Comparison of ENCODE assay signal across 12 mouse cellular contexts in the genomic region with DNA sequence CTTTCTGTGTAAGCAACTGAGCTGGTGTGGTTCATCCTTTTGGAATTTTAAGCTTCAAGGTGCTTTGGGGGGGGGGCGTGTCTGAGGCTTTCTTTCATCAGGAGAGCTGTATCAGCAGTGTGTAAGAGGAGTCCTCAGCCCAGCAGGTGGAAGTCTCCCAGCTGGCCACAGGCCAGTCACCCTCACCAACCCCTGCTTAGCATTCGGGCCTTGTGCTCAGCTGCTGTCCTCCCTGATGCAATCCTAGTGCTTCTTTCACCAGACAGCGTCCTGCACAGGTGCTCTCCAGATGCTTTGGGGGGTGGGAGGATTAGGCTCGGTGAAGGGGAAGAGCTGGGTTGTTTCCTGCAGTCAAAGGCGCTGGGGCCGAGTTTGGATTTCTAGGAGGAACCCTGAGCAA. TPM values are rescaled to one million over a fixed set of nuclear protein-coding genes. Genes with fewer than 3 reads are reported as not detected.
DNase-seq lines count a peak whose midpoint lies in the region; ATAC-seq and TF ChIP-seq lines count a peak whose summit lies in the region.
"Had no signal": no experiment of that assay in that cellular context is flagged by ENCODE, and none has a peak within 500 bp of the region (broad histone marks: within the 10 kb centered on the region; RNA-seq: fewer than 3 reads in every experiment).

No protein-coding gene starts in this region.

- H3K36me3 ChIP-seq in heart, embryonic 12.5 days: no peaks in the 10 kb centered on the region
- no peaks in the 10 kb centered on the region for H3K36me3 ChIP-seq in lung, postnatal 0 days (ENCODE audit: insufficient read depth, low read length)
- no peaks in the 10 kb centered on the region for H3K36me3 ChIP-seq in kidney, embryonic 16.5 days (ENCODE audit: insufficient read depth, low read length)
- no peaks in the 10 kb centered on the region for H3K36me3 ChIP-seq in stomach, postnatal 0 days (ENCODE audit: control insufficient read depth, insufficient read depth, low read length)
- H3K36me3 ChIP-seq: liver, embryonic 15.5 days had no signal

- H3K27ac ChIP-seq in heart, embryonic 12.5 days (ENCODE audit: poor library complexity, severe bottlenecking): no peak overlapping the region
- H3K27ac ChIP-seq in lung, postnatal 0 days (ENCODE audit: low read length): no peak overlapping the region
- no peak overlapping the region for H3K27ac ChIP-seq in kidney, embryonic 16.5 days (ENCODE audit: low read length)
- H3K27ac ChIP-seq in stomach, postnatal 0 days (replicated peaks): 0 out of 2 replicates have a peak overlapping the region, but pooled peaks have one; percentile 58
- H3K27ac ChIP-seq: liver, embryonic 15.5 days had no signal

- TF ChIP-seq CTCF in lung, postnatal 0 days (IDR thresholded peaks at IDR 0.05): no peak
- no peak for TF ChIP-seq CTCF in stomach, postnatal 0 days (IDR thresholded peaks at IDR 0.05; ENCODE audit: low read depth)

- H3K4me1 ChIP-seq in heart, embryonic 12.5 days (replicated peaks): peaks cover 7% of the 10 kb centered on the region
- 0 out of 2 replicates have a peak, but pooled peaks cover 6% of the 10 kb centered on the region for H3K4me1 ChIP-seq in lung, postnatal 0 days (ENCODE audit: insufficient read depth, low read depth, low read length)
- peaks cover 16% of the 10 kb centered on the region for H3K4me1 ChIP-seq in kidney, embryonic 16.5 days (ENCODE audit: insufficient read depth, low read length)
- H3K4me1 ChIP-seq in stomach, postnatal 0 days (replicated peaks; ENCODE audit: control insufficient read depth, insufficient read depth): no peaks in the 10 kb centered on the region
- H3K4me1 ChIP-seq: liver, embryonic 15.5 days had no signal

- H3K27me3 ChIP-seq in heart, embryonic 12.5 days (replicated peaks): peaks cover 62% of the 10 kb centered on the region
- H3K27me3 ChIP-seq in lung, postnatal 0 days (replicated peaks; ENCODE audit: insufficient read depth, low read length): peaks cover 7% of the 10 kb centered on the region; the same call in 1 of the 2 replicates
- H3K27me3 ChIP-seq in kidney, embryonic 16.5 days (ENCODE audit: insufficient read depth, low read length): peaks cover 23% of the 10 kb centered on the region
- no peaks in the 10 kb centered on the region for H3K27me3 ChIP-seq in stomach, postnatal 0 days (ENCODE audit: control insufficient read depth, insufficient read depth, low read length)

- no peak for TF ChIP-seq EP300 in lung, postnatal 0 days (IDR thresholded peaks at IDR 0.05)
- TF ChIP-seq EP300 in stomach, postnatal 0 days (optimal IDR thresholded peaks at IDR 0.05): no peak

- peak; percentile 85 for DNase-seq in heart, adult 11 months
- peak; percentile 32 for DNase-seq in lung, postnatal 0 days (ENCODE audit: low spot score)
- DNase-seq in lung, postnatal 14 days: no peak
- DNase-seq in stomach, postnatal 0 days (ENCODE audit: low spot score): no peak
- no peak for DNase-seq in urinary bladder, postnatal 10 days (ENCODE audit: low spot score)
- no peak for DNase-seq in spleen, adult 18-20 months
- DNase-seq: right cerebral cortex, postnatal 4 days had no signal

- no peak for ATAC-seq in heart, embryonic 12.5 days (ENCODE audit: insufficient number of reproducible peaks, low FRiP score)
- ATAC-seq in lung, postnatal 0 days: peak; percentile 47
- ATAC-seq in kidney, embryonic 16.5 days (ENCODE audit: low FRiP score, low TSS enrichment): peak; percentile 40
- peak; percentile 35; the same call in 1 of the 2 replicates for ATAC-seq in stomach, postnatal 0 days (ENCODE audit: low FRiP score, low TSS enrichment)

- no peak overlapping the region; the same call in 1 of the 2 replicates for H3K9ac ChIP-seq in heart, embryonic 12.5 days
- H3K9ac ChIP-seq in lung, postnatal 0 days (replicated peaks; ENCODE audit: low read depth): no peak overlapping the region
- H3K9ac ChIP-seq in kidney, embryonic 16.5 days (replicated peaks; ENCODE audit: low read length): no peak overlapping the region
- H3K9ac ChIP-seq in stomach, postnatal 0 days (ENCODE audit: low read length): no peak overlapping the region
- H3K9ac ChIP-seq: liver, embryonic 15.5 days had no signal

- no peak overlapping the region for H3K4me3 ChIP-seq in heart, embryonic 12.5 days
- no peak overlapping the region for H3K4me3 ChIP-seq in lung, postnatal 0 days (ENCODE audit: low read depth, low read length)
- no peak overlapping the region for H3K4me3 ChIP-seq in kidney, embryonic 16.5 days (ENCODE audit: low read length)
- no peak overlapping the region for H3K4me3 ChIP-seq in stomach, postnatal 0 days (ENCODE audit: low read depth, low read length)
- H3K4me3 ChIP-seq: liver, embryonic 15.5 days had no signal

- WGBS in heart, embryonic 12.5 days: 25% methylated on average over 6 of the region's 6 CpGs
- 25% methylated on average over 6 of the region's 6 CpGs for WGBS in lung, postnatal 0 days
- WGBS in kidney, embryonic 16.5 days: 22% methylated on average over 6 of the region's 6 CpGs
- 44% methylated on average over 6 of the region's 6 CpGs for WGBS in stomach, postnatal 0 days

- H3K4me2 ChIP-seq in heart, embryonic 12.5 days: no peak overlapping the region
- no peak overlapping the region for H3K4me2 ChIP-seq in lung, postnatal 0 days (replicated peaks; ENCODE audit: low read depth, low read length)
- no peak overlapping the region for H3K4me2 ChIP-seq in kidney, embryonic 16.5 days (replicated peaks; ENCODE audit: low read depth, low read length)
- H3K4me2 ChIP-seq in stomach, postnatal 0 days (replicated peaks; ENCODE audit: low read depth): no peak overlapping the region
- H3K4me2 ChIP-seq: liver, embryonic 15.5 days had no signal

- no peaks in the 10 kb centered on the region for H3K9me3 ChIP-seq in heart, embryonic 12.5 days (replicated peaks)
- H3K9me3 ChIP-seq in lung, postnatal 0 days (ENCODE audit: low read length): no peaks in the 10 kb centered on the region
- H3K9me3 ChIP-seq in kidney, embryonic 16.5 days (ENCODE audit: low read length): no peaks in the 10 kb centered on the region
- no peaks in the 10 kb centered on the region for H3K9me3 ChIP-seq in stomach, postnatal 0 days (ENCODE audit: control insufficient read depth, low read length)
- H3K9me3 ChIP-seq: liver, embryonic 15.5 days had no signal

RNA-seq across cellular contexts. Expression of gene Fut1, which starts 0.8 kb away (rescaled TPM):
- polyA plus RNA-seq in heart, embryonic 12.5 days (2016; fragmentation: Nextera tagmentation; extraction: Ambion mirVana): not detected in 2 replicates
- polyA plus RNA-seq in lung, postnatal 0 days (2015; fragmentation: Nextera tagmentation; extraction: Ambion mirVana): 0.13 and 0.18 TPM in 2 replicates
- 0.27 and 0.32 TPM in 2 replicates for polyA plus RNA-seq in kidney, embryonic 16.5 days (2015; fragmentation: Nextera tagmentation; extraction: Ambion mirVana)
- polyA plus RNA-seq in stomach, postnatal 0 days (2015; fragmentation: Nextera tagmentation; extraction: Ambion mirVana): 1.8 and 2.3 TPM in 2 replicates
- polyA plus RNA-seq: liver, embryonic 15.5 days; midbrain, postnatal 0 days had no signal

RNA-seq across cellular contexts. Expression of gene Fgf21, which starts 1.0 kb away (rescaled TPM):
- polyA plus RNA-seq in heart, embryonic 12.5 days (2016; fragmentation: Nextera tagmentation; extraction: Ambion mirVana): not detected in 2 replicates
- not detected in 2 replicates for polyA plus RNA-seq in lung, postnatal 0 days (2015; fragmentation: Nextera tagmentation; extraction: Ambion mirVana)
- polyA plus RNA-seq in kidney, embryonic 16.5 days (2015; fragmentation: Nextera tagmentation; extraction: Ambion mirVana): not detected in 2 replicates
- polyA plus RNA-seq in stomach, postnatal 0 days (2015; fragmentation: Nextera tagmentation; extraction: Ambion mirVana): 0.69 and 0.90 TPM in 2 replicates
- polyA plus RNA-seq: intestine, postnatal 0 days; liver, embryonic 15.5 days; midbrain, postnatal 0 days had no signal

RNA-seq across cellular contexts. Expression of gene Izumo1, which starts 5.3 kb away (rescaled TPM):
- 0.35 and 0.65 TPM in 2 replicates for polyA plus RNA-seq in heart, embryonic 12.5 days (2016; fragmentation: Nextera tagmentation; extraction: Ambion mirVana)
- 0.19 and 0.32 TPM in 2 replicates for polyA plus RNA-seq in lung, postnatal 0 days (2015; fragmentation: Nextera tagmentation; extraction: Ambion mirVana)
- polyA plus RNA-seq in kidney, embryonic 16.5 days (2015; fragmentation: Nextera tagmentation; extraction: Ambion mirVana): 0.13 and 0.14 TPM in 2 replicates
- 0.08 TPM in 2 replicates for polyA plus RNA-seq in stomach, postnatal 0 days (2015; fragmentation: Nextera tagmentation; extraction: Ambion mirVana)
- polyA plus RNA-seq: midbrain, postnatal 0 days had no signal

RNA-seq across cellular contexts. Expression of gene Rasip1, which starts 11.0 kb away (rescaled TPM):
- 36.1 and 38.1 TPM in 2 replicates for polyA plus RNA-seq in heart, embryonic 12.5 days (2016; fragmentation: Nextera tagmentation; extraction: Ambion mirVana)
- 43.3 and 49.0 TPM in 2 replicates for polyA plus RNA-seq in lung, postnatal 0 days (2015; fragmentation: Nextera tagmentation; extraction: Ambion mirVana)
- polyA plus RNA-seq in kidney, embryonic 16.5 days (2015; fragmentation: Nextera tagmentation; extraction: Ambion mirVana): 11.6 and 13.0 TPM in 2 replicates
- 5.4 and 6.3 TPM in 2 replicates for polyA plus RNA-seq in stomach, postnatal 0 days (2015; fragmentation: Nextera tagmentation; extraction: Ambion mirVana)

RNA-seq across cellular contexts. Expression of gene Mamstr, which starts 23.5 kb away (rescaled TPM):
- polyA plus RNA-seq in heart, embryonic 12.5 days (2016; fragmentation: Nextera tagmentation; extraction: Ambion mirVana): 3.3 and 5.4 TPM in 2 replicates
- 4.0 and 4.8 TPM in 2 replicates for polyA plus RNA-seq in lung, postnatal 0 days (2015; fragmentation: Nextera tagmentation; extraction: Ambion mirVana)
- polyA plus RNA-seq in kidney, embryonic 16.5 days (2015; fragmentation: Nextera tagmentation; extraction: Ambion mirVana): 8.0 and 9.0 TPM in 2 replicates
- 4.6 and 5.5 TPM in 2 replicates for polyA plus RNA-seq in stomach, postnatal 0 days (2015; fragmentation: Nextera tagmentation; extraction: Ambion mirVana)

Comparison
In these comparisons a context has a peak if more than half of its experiments do, and no peak if none do; other contexts are left out.
1. DNase-seq: peak in heart, adult 11 months (single experiment) and lung, postnatal 0 days (single experiment); none in lung, postnatal 14 days (single experiment), stomach, postnatal 0 days (single experiment), urinary bladder, postnatal 10 days (single experiment) and spleen, adult 18-20 months (0 of 2).